Mouse (Mus musculus) embryonic facial prominence, embryonic 13.5 days (tissue): Measurements from ENCODE around the gene Prdx5. TPM values are rescaled to one million over a fixed set of nuclear protein-coding genes. Genes with fewer than 3 reads are reported as not detected.

ENCODE experiments used
- ATAC-seq: fragments of 200-750 bp; cut with Nextera tagmentation; 2 replicates; pipeline ENCODE4 v1.8.0; 2017; ENCODE audit warnings: low read depth; ENCODE audit not compliant: insufficient number of reproducible peaks, insufficient read depth, low FRiP score, low TSS enrichment
- H3K27ac ChIP-seq: fragments of 300-500 bp; sonication (generic); 2 replicates; pipeline ENCODE4 v1.5.1; 2015; ENCODE audit warnings: moderate library complexity, mild to moderate bottlenecking, inconsistent platforms
- H3K27me3 ChIP-seq: fragments of 300-500 bp; sonication (generic); 2 replicates; pipeline ENCODE4 v1.6.1; 2015; ENCODE audit warnings: mild to moderate bottlenecking, inconsistent platforms
- H3K36me3 ChIP-seq: fragments of 300-500 bp; sonication (generic); 2 replicates; pipeline ENCODE4 v1.6.1; 2015; ENCODE audit warnings: mild to moderate bottlenecking, inconsistent platforms
- H3K4me1 ChIP-seq: fragments of 300-500 bp; sonication (generic); 2 replicates; pipeline ENCODE4 v1.6.1; 2015; ENCODE audit warnings: inconsistent platforms
- H3K4me2 ChIP-seq: fragments of 300-500 bp; sonication (generic); 2 replicates; pipeline ENCODE4 v1.6.1; 2015; ENCODE audit warnings: moderate library complexity, mild to moderate bottlenecking, inconsistent platforms
- H3K4me3 ChIP-seq: fragments of 300-500 bp; sonication (generic); 2 replicates; pipeline ENCODE4 v1.5.1; 2015; ENCODE audit warnings: mild to moderate bottlenecking, inconsistent platforms
- H3K9ac ChIP-seq: fragments of 300-500 bp; sonication (generic); 2 replicates; pipeline ENCODE4 v1.6.1; 2015; ENCODE audit warnings: mild to moderate bottlenecking, inconsistent platforms
- H3K9me3 ChIP-seq: fragments of 300-500 bp; sonication (generic); 2 replicates; pipeline ENCODE4 v1.6.1; 2016; ENCODE audit warnings: inconsistent platforms
- WGBS: fragments of 180-500 bp; shearing (Covaris S2); methylation state at CpG from one replicate; pipeline ENCODE4 v1.1.7; 2015; ENCODE audit warnings: mixed read lengths; 5-methylcytosine and 5-hydroxymethylcytosine counted together
- polyA plus RNA-seq: library from polyadenylated mRNA; unstranded; fragments of >200 nt; fragmentation: Nextera tagmentation; extraction: Ambion mirVana; gene quantifications from 2 replicates; pipeline ENCODE4 v1.2.1, GENCODE M21; 2015

Prdx5 gene
- polyA plus RNA-seq, 1 experiment from 2014 or later, result 239 TPM

- Histone ChIP-seq H3K36me3 (no peaks in the 10 kb centered on the region), H3K27ac (no peak overlapping the region), H3K4me2 (peak overlapping the region; percentile 93; the same call in 1 of the 2 replicates), H3K9me3 (no peaks in the 10 kb centered on the region), H3K9ac (no peak overlapping the region), H3K27me3 (peaks cover 59% of the 10 kb centered on the region), H3K4me1 (peaks cover 56% of the 10 kb centered on the region), H3K4me3 (no peak overlapping the region)
- ATAC-seq, result no peak
- 62% methylated on average over 6 of the region's 6 CpGs for WGBS
Observed at GRCm38 (mm10) chr19:6922901-6923735, 13.2 kb upstream of the Prdx5 start.

GRCm38 (mm10) chr19:6921647-6922567 is 12.0 kb upstream of the Prdx5 start, which contains the start of gene Esrra:
Gene Esrra (minus strand): TSS chr19:6921813.
- Histone ChIP-seq H3K4me1 (peaks cover 46% of the 10 kb centered on the region), H3K27me3 (peaks cover 46% of the 10 kb centered on the region), H3K36me3 (no peaks in the 10 kb centered on the region), H3K9me3 (no peaks in the 10 kb centered on the region), H3K4me2 (peak within 1 kb of the TSS; percentile 93), H3K9ac (peak within 1 kb of the TSS; percentile 78), H3K27ac (peak within 1 kb of the TSS; percentile 51), H3K4me3 (peak within 1 kb of the TSS; percentile 79)
- under 1% methylated on average over 64 of the region's 66 CpGs for WGBS
- peak; percentile 91 for ATAC-seq

GRCm38 (mm10) chr19:6920741-6921636 is 11.1 kb upstream of the Prdx5 start:
- H3K9me3 ChIP-seq, result no peaks in the 10 kb centered on the region
- WGBS, result 2% methylated on average over 45 of the region's 48 CpGs
- peak overlapping the region; percentile 78 for H3K9ac ChIP-seq
- H3K27ac ChIP-seq, result peak overlapping the region; percentile 51
- H3K4me1 ChIP-seq, result peaks cover 38% of the 10 kb centered on the region
- no peaks in the 10 kb centered on the region for H3K36me3 ChIP-seq
- peak overlapping the region; percentile 79 for H3K4me3 ChIP-seq
- peaks cover 37% of the 10 kb centered on the region for H3K27me3 ChIP-seq
- no peak; the same call in 1 of the 2 replicates for ATAC-seq
- peak overlapping the region; percentile 93 for H3K4me2 ChIP-seq

- peak overlapping the region; percentile 78 for H3K9ac ChIP-seq
Observed at GRCm38 (mm10) chr19:6919876-6920740, 10.2 kb upstream of the Prdx5 start.

GRCm38 (mm10) chr19:6919431-6919830 is 9.5 kb upstream of the Prdx5 start:
- Histone ChIP-seq H3K36me3 (0 out of 2 replicates have a peak, but pooled peaks cover 2% of the 10 kb centered on the region), H3K9ac (no peak overlapping the region), H3K27ac (no peak overlapping the region), H3K4me3 (no peak overlapping the region), H3K4me1 (peaks cover 23% of the 10 kb centered on the region), H3K9me3 (no peaks in the 10 kb centered on the region), H3K27me3 (peaks cover 22% of the 10 kb centered on the region), H3K4me2 (no peak overlapping the region)
- no peak for ATAC-seq

More at GRCm38 (mm10) chr19:6919876-6920740, 10.2 kb upstream of the Prdx5 start:
- peak overlapping the region; percentile 93 for H3K4me2 ChIP-seq
- H3K27ac ChIP-seq, result no peak overlapping the region
- H3K9me3 ChIP-seq, result no peaks in the 10 kb centered on the region
- WGBS, result 37% methylated on average over 8 of the region's 8 CpGs
- ATAC-seq, result no peak
- H3K4me1 ChIP-seq, result peaks cover 29% of the 10 kb centered on the region
- no peaks in the 10 kb centered on the region for H3K36me3 ChIP-seq
- peak overlapping the region; percentile 79 for H3K4me3 ChIP-seq
- H3K27me3 ChIP-seq, result peaks cover 28% of the 10 kb centered on the region

- no peak overlapping the region for H3K9ac ChIP-seq
- 87% methylated on average over 4 of the region's 4 CpGs for WGBS
- H3K9me3 ChIP-seq, result no peaks in the 10 kb centered on the region
- H3K27me3 ChIP-seq, result peaks cover 11% of the 10 kb centered on the region
- H3K27ac ChIP-seq, result no peak overlapping the region
- peaks cover 13% of the 10 kb centered on the region for H3K36me3 ChIP-seq
- peaks cover 23% of the 10 kb centered on the region for H3K4me1 ChIP-seq
- H3K4me2 ChIP-seq, result no peak overlapping the region
- no peak for ATAC-seq
- H3K4me3 ChIP-seq, result no peak overlapping the region
Observed at GRCm38 (mm10) chr19:6918321-6918720, 8.4 kb upstream of the Prdx5 start.

- no peak overlapping the region for H3K4me3 ChIP-seq
- no peaks in the 10 kb centered on the region for H3K27me3 ChIP-seq
- peaks cover 31% of the 10 kb centered on the region for H3K36me3 ChIP-seq
- no peak overlapping the region for H3K27ac ChIP-seq
- H3K4me1 ChIP-seq, result peaks cover 19% of the 10 kb centered on the region
- H3K4me2 ChIP-seq, result no peak overlapping the region
- WGBS, result 80% methylated on average over 4 of the region's 4 CpGs
- ATAC-seq, result no peak
- no peaks in the 10 kb centered on the region for H3K9me3 ChIP-seq
- no peak overlapping the region for H3K9ac ChIP-seq
Observed at GRCm38 (mm10) chr19:6916496-6916895, 6.6 kb upstream of the Prdx5 start.

- H3K4me1 ChIP-seq, result peaks cover 17% of the 10 kb centered on the region
- no peak overlapping the region for H3K9ac ChIP-seq
- no peaks in the 10 kb centered on the region for H3K9me3 ChIP-seq
- H3K27me3 ChIP-seq, result no peaks in the 10 kb centered on the region
- peaks cover 37% of the 10 kb centered on the region for H3K36me3 ChIP-seq
- H3K4me2 ChIP-seq, result no peak overlapping the region
- 79% methylated on average over 4 of the region's 4 CpGs for WGBS
- ATAC-seq, result no peak
- no peak overlapping the region for H3K4me3 ChIP-seq
- no peak overlapping the region for H3K27ac ChIP-seq
Observed at GRCm38 (mm10) chr19:6915276-6915675, 5.4 kb upstream of the Prdx5 start.

GRCm38 (mm10) chr19:6914540-6914939 is 4.6 kb upstream of the Prdx5 start:
- WGBS, result 86% methylated on average over 9 of the region's 9 CpGs
- H3K4me2 ChIP-seq, result no peak overlapping the region
- H3K4me3 ChIP-seq, result no peak overlapping the region
- no peak for ATAC-seq
- peaks cover 37% of the 10 kb centered on the region for H3K36me3 ChIP-seq
- no peak overlapping the region for H3K9ac ChIP-seq
- H3K27me3 ChIP-seq, result no peaks in the 10 kb centered on the region
- no peaks in the 10 kb centered on the region for H3K9me3 ChIP-seq
- H3K27ac ChIP-seq, result no peak overlapping the region
- peaks cover 10% of the 10 kb centered on the region for H3K4me1 ChIP-seq

GRCm38 (mm10) chr19:6913991-6914390 is 4.1 kb upstream of the Prdx5 start:
- H3K4me3 ChIP-seq, result no peak overlapping the region
- no peaks in the 10 kb centered on the region for H3K9me3 ChIP-seq
- H3K4me2 ChIP-seq, result no peak overlapping the region
- no peak for ATAC-seq
- H3K4me1 ChIP-seq, result peaks cover 10% of the 10 kb centered on the region
- no peak overlapping the region for H3K9ac ChIP-seq
- WGBS, result 85% methylated on average over 11 of the region's 11 CpGs
- no peak overlapping the region for H3K27ac ChIP-seq
- peaks cover 37% of the 10 kb centered on the region for H3K36me3 ChIP-seq
- H3K27me3 ChIP-seq, result no peaks in the 10 kb centered on the region
